Mouse (Mus musculus) neural tube, embryonic 11.5 days (tissue): ENCODE results near the gene Ifna2. TPM values are rescaled to one million over a fixed set of nuclear protein-coding genes. Genes with fewer than 3 reads are reported as not detected.

Experiments used
- ATAC-seq: fragments of 200-750 bp; cut with Nextera tagmentation; 2 replicates; pipeline ENCODE4 v1.8.0; 2017; ENCODE audit warnings: moderate number of reproducible peaks, mild to moderate bottlenecking, moderate TSS enrichment, moderate library complexity; ENCODE audit not compliant: insufficient read depth, low FRiP score, low TSS enrichment
- DNase-seq: peaks from one replicate; pipeline ENCODE4 v3.0.0-alpha.2; 2015; ENCODE audit warnings: low spot score
- H3K27ac ChIP-seq: fragments of 300-500 bp; sonication (generic); 2 replicates; pipeline ENCODE4 v1.5.1; 2014; ENCODE audit warnings: low read depth, mild to moderate bottlenecking, low read length
- H3K27me3 ChIP-seq: fragments of 300-500 bp; sonication (generic); 2 replicates; pipeline ENCODE4 v1.6.1; 2014; ENCODE audit warnings: mild to moderate bottlenecking, low read length, mixed read lengths; ENCODE audit not compliant: control insufficient read depth, insufficient read depth
- H3K36me3 ChIP-seq: fragments of 300-500 bp; sonication (generic); 2 replicates; pipeline ENCODE4 v1.6.1; 2014; ENCODE audit warnings: mild to moderate bottlenecking, low read length, moderate library complexity, mixed read lengths; ENCODE audit not compliant: control insufficient read depth, insufficient read depth
- H3K4me1 ChIP-seq: fragments of 300-500 bp; sonication (generic); 2 replicates; pipeline ENCODE4 v1.6.1; 2014; ENCODE audit warnings: low read length, mixed read lengths; ENCODE audit not compliant: control insufficient read depth, insufficient read depth
- H3K4me2 ChIP-seq: fragments of 300-500 bp; sonication (generic); 2 replicates; pipeline ENCODE4 v1.6.1; 2014; ENCODE audit warnings: low read depth, mild to moderate bottlenecking, moderate library complexity
- H3K4me3 ChIP-seq: fragments of 300-500 bp; sonication (generic); 2 replicates; pipeline ENCODE4 v1.5.1; 2014; ENCODE audit warnings: low read depth, low read length
- H3K9ac ChIP-seq: fragments of 300-500 bp; sonication (generic); 2 replicates; pipeline ENCODE4 v1.6.1; 2014; ENCODE audit warnings: mild to moderate bottlenecking, low read length
- H3K9me3 ChIP-seq: fragments of 300-500 bp; sonication (generic); 2 replicates; pipeline ENCODE4 v1.6.1; 2016; ENCODE audit warnings: low read length; ENCODE audit not compliant: control insufficient read depth
- WGBS: fragments of 180-500 bp; shearing (Covaris S2); extraction: QIAGEN DNeasy Blood & Tissue Kit; methylation state at CpG from one replicate; pipeline ENCODE4 v1.1.7; 2014; 5-methylcytosine and 5-hydroxymethylcytosine counted together
- polyA plus RNA-seq: library from polyadenylated mRNA; unstranded; fragments of >200 nt; fragmentation: Nextera tagmentation; extraction: Ambion mirVana; gene quantifications from 2 replicates; pipeline ENCODE4 v1.2.1, GENCODE M21; 2014

Gene Ifna2
- polyA plus RNA-seq, 1 experiment from 2014 or later: not detected

DNA sequence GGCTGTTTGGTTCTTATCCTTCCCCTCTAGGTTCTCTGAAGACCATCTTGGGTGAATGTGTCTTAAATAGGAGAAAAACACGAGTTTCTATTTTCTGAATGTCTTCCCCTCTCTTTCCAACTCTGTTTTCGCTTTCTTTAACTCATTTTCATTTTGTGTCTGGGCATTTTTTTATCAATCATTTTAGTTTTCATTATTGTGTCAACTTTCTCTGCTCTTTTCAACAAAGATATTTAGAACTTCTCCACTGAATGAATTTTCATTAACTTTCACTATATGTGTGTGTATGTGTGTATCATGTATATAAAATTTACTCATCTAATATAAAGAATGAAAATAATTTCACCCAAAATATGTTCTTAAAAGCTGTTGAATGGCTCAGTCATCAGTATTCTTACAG is 7.5 kb upstream of the Ifna2 start, which contains the start of gene Ifnab:
TSS of gene Ifnab (minus strand) at position 101 of the 400 bp plus-strand sequence.
- Histone ChIP-seq H3K4me1 (no peaks in the 10 kb centered on the region), H3K9me3 (no peaks in the 10 kb centered on the region), H3K27me3 (no peaks in the 10 kb centered on the region), H3K4me2 (no peak within 1 kb of the TSS), H3K4me3 (no peak within 1 kb of the TSS), H3K36me3 (no peaks in the 10 kb centered on the region), H3K27ac (no peak within 1 kb of the TSS), H3K9ac (no peak within 1 kb of the TSS)
- WGBS: 66% methylated on average over 2 of the region's 2 CpGs
- no peak for DNase-seq
- no peak for ATAC-seq

DNA sequence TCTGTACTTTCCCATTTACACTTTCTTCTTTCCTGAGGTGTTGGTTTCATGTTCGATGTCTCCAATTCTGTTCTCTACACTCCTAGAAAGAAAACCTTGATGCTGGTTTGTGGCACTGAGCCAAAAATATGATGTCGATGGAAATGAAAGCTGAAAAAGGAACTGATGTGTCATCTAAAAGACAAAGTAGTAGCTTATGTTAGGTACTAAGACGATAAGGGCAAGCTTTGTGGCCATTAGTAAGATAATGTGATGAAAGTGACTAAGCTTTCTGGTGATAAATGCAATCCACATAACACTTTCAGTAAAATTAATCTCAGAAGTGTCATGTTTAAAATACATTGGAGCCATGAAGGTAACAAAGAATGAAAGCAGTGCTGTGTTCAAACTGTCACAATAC is 2.4 kb downstream of the Ifna2 start:
- Histone ChIP-seq H3K4me2 (no peak overlapping the region), H3K36me3 (no peaks in the 10 kb centered on the region), H3K9ac (no peak overlapping the region), H3K27me3 (no peaks in the 10 kb centered on the region), H3K9me3 (no peaks in the 10 kb centered on the region), H3K27ac (no peak overlapping the region), H3K4me3 (no peak overlapping the region), H3K4me1 (no peaks in the 10 kb centered on the region)
- DNase-seq (no peak), ATAC-seq (no peak)
- 84% methylated on average over 3 of the region's 3 CpGs for WGBS

DNA sequence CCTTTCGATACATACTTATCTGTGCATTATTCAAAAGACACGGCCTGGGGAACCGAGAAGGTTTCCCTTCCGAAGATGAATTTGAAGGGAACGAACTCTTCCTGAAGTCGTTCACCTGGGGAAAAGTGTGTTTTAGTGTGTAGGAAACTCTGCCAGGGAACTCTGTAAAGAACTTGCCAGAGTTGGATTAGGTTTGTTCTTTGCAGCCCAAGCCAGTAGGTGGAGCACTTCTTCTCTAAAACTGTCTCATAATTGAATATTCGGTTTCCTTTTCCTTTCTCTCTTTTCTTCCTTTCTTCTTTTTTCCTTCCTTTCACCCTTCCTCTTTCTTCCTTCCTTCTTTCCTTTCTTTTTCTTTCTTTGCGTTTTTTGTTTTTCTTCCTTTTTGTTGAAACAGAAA is 3.4 kb downstream of the Ifna2 start:
- Histone ChIP-seq H3K4me3 (no peak overlapping the region), H3K27ac (no peak overlapping the region), H3K9me3 (no peaks in the 10 kb centered on the region), H3K27me3 (no peaks in the 10 kb centered on the region), H3K4me2 (no peak overlapping the region), H3K9ac (no peak overlapping the region), H3K4me1 (no peaks in the 10 kb centered on the region), H3K36me3 (no peaks in the 10 kb centered on the region)
- no peak for ATAC-seq
- DNase-seq: peak; percentile 30
- WGBS: 52% methylated on average over 8 of the region's 8 CpGs

DNA sequence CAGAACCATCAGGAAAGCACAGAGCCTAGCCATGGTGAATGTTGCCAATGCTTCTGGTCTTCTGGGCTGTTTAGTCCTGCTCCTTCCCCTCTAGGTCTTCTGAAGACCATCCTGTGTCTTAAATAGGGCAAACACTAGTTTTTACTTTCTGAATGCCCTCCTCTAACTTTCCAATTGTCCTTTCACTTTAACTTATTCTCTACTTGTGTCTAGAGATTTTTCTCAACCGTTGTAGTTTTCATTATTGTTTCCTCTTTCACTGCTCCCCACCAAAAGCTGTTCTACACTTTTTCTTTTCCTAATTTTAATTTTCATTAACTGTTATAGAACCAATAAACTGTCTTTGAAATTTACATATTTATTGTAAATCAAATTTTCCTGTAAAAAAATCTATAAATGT is 6.9 kb downstream of the Ifna2 start, which contains the start of gene Ifna16:
TSS of gene Ifna16 (minus strand) at position 101 of the 400 bp plus-strand sequence.
- whole genome bisulfite sequencing: 89% methylated on average over 1 of the region's 1 CpGs
- no peak for ATAC-seq
- Histone ChIP-seq H3K9ac (no peak within 1 kb of the TSS), H3K4me1 (no peaks in the 10 kb centered on the region), H3K36me3 (no peaks in the 10 kb centered on the region), H3K4me2 (no peak within 1 kb of the TSS), H3K27ac (no peak within 1 kb of the TSS), H3K9me3 (no peaks in the 10 kb centered on the region), H3K27me3 (no peaks in the 10 kb centered on the region), H3K4me3 (no peak within 1 kb of the TSS)
- DNase-seq: no peak

DNA sequence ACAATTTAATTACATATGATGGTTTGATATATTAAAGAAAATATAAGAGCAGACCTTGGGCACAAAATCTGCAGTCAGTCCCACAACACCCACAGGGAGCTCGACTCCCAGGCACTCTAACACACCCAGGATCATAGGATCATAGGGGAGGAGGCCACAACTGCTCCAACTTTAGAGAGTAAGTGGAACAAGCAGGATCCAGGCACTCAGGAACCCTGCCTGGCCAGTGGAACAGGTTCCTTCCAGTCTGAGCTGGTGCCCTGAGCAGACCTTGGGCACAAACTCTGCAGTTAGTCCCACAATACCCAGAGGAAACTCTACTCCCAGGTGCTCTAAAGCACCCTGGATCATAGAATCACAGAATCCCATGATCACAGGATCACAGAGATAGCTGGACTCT is 28.3 kb downstream of the Ifna2 start:
- no peak for ATAC-seq
- no peaks in the 10 kb centered on the region for H3K36me3 ChIP-seq
- 61% methylated on average over 1 of the region's 1 CpGs for whole genome bisulfite sequencing

DNA sequence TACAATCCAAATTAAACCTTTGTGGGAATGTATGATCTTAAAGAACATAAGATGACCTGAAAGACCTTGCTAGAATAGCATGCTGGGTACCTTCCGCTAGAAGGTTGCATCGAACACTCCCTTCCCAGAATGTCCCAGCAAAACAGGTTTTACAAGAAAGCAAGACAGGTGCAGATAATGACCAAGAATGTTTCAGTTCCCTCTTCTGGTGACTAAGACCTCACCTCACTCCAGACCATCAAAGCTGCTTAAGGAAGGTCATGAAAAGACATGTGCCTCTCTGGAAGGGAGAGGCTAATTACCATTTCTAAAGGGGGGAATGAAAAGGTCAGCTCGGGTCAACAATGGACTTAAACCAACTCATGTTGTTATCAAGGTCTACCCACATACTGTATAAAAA is 30.1 kb downstream of the Ifna2 start:
- no peaks in the 10 kb centered on the region for H3K4me1 ChIP-seq
- ATAC-seq: no peak
- no peak for DNase-seq
- H3K4me3 ChIP-seq: no peak overlapping the region
- WGBS: 83% methylated on average over 3 of the region's 3 CpGs
- no peaks in the 10 kb centered on the region for H3K9me3 ChIP-seq
- no peak overlapping the region for H3K4me2 ChIP-seq
- H3K36me3 ChIP-seq: no peaks in the 10 kb centered on the region
- no peak overlapping the region for H3K9ac ChIP-seq
- no peak overlapping the region for H3K27ac ChIP-seq
- H3K27me3 ChIP-seq: no peaks in the 10 kb centered on the region

More for the DNA sequence above, 28.3 kb downstream of the Ifna2 start:
- no peak overlapping the region for H3K4me2 ChIP-seq
- H3K4me1 ChIP-seq: no peaks in the 10 kb centered on the region
- no peak overlapping the region for H3K4me3 ChIP-seq
- H3K27ac ChIP-seq: no peak overlapping the region
- no peak overlapping the region for H3K9ac ChIP-seq
- no peaks in the 10 kb centered on the region for H3K27me3 ChIP-seq
- no peak for DNase-seq
- no peaks in the 10 kb centered on the region for H3K9me3 ChIP-seq

DNA sequence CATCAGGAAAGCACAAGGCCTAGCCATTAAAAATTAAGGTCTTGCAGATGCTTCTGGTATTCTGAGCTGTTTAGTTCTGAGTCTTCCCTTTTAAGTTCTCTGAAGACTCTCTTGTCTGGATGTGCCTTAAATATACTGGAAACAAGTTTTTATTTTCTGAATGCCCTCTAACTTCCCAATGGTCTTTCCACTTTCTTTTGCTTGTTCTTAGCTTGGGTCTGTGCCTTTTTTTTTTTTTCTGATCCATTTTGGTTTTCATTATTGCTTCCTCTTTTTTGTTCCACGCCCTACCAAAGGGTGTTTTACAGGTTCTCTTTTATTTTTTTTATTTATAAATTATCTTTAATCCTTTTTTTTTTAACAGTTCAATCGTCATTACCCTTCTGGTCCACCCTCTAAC is 39.4 kb downstream of the Ifna2 start, which contains the start of gene Ifna13:
TSS of gene Ifna13 (minus strand) at position 101 of the 400 bp plus-strand sequence.
- H3K4me2 ChIP-seq: no peak within 1 kb of the TSS
- ATAC-seq: no peak
- WGBS: 48% methylated on average over 2 of the region's 2 CpGs

DNA sequence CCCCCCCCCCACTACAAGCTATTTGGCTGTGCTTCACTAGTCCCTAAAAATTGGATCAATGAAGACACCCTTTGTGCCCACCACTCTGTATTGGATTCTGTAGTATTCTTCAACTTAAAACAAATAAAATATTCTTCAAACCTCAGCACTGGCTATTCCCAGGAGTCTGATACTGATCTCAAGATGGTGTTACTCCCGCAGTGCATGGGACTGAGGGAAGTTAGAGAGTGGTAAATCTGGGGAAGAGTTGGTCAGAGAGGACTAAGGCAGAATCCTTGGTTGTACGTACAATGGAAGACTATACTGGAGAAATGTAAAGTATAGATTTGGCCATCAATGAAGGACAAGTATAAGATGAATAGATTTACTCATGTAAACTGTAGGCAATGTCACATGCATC is 41.2 kb downstream of the Ifna2 start:
- no peak overlapping the region for H3K4me2 ChIP-seq
- WGBS: 35% methylated on average over 2 of the region's 2 CpGs
- no peak overlapping the region for H3K4me3 ChIP-seq
- H3K27ac ChIP-seq: no peak overlapping the region
- H3K9ac ChIP-seq: no peak overlapping the region
- H3K9me3 ChIP-seq: no peaks in the 10 kb centered on the region
- H3K4me1 ChIP-seq: no peaks in the 10 kb centered on the region
- no peaks in the 10 kb centered on the region for H3K27me3 ChIP-seq
- ATAC-seq (no peak), DNase-seq (no peak)
- H3K36me3 ChIP-seq: no peaks in the 10 kb centered on the region

More for the DNA sequence above, 39.4 kb downstream of the Ifna2 start, which contains the start of gene Ifna13:
- no peaks in the 10 kb centered on the region for H3K36me3 ChIP-seq
- H3K27ac ChIP-seq: no peak within 1 kb of the TSS
- H3K4me3 ChIP-seq: no peak within 1 kb of the TSS
- DNase-seq: no peak
- no peak within 1 kb of the TSS for H3K9ac ChIP-seq
- H3K4me1 ChIP-seq: no peaks in the 10 kb centered on the region
- H3K27me3 ChIP-seq: no peaks in the 10 kb centered on the region
- H3K9me3 ChIP-seq: no peaks in the 10 kb centered on the region

DNA sequence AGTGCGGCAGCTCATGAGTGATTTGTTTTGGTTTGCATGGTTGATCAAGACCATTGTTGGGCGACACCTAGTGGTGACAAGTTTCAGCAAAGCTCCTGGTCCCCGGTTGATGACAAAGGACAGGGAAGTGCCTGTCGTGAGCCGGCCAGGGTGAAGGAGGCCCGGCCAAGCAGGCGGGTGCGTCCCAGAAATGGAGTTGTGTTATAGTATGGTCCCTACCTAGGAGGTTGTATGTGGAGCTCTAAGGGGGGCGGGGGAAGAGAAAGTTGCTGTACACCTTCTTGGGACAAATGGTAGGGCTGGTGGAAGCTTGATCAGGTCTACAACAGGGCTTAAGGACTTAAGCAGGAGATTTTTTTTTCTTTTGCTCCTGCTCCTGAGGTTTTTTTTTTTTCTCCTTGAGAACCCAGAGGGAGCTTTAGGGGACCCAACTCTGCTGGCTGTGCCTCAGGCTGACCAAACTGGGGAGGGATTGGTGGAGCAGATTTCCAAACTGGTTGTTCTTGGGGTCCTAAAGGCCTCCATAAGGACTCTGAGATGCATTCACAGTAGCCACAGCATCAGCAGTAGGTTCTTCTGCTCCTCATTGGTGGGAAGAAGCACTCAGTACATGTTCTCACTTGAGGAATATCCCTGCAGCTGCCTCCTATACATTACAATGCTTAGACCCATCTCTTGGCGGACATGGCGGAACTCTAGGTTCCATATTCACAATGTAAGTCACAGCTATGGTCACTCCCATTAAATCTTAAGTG is 42.5 kb downstream of the Ifna2 start:
- 22% methylated on average over 11 of the region's 11 CpGs for WGBS
- ATAC-seq (peak; percentile 95), DNase-seq (peak; percentile 87)
- H3K9me3 ChIP-seq: no peaks in the 10 kb centered on the region
- no peak overlapping the region for H3K4me3 ChIP-seq
- no peaks in the 10 kb centered on the region for H3K4me1 ChIP-seq
- no peak overlapping the region for H3K4me2 ChIP-seq
- no peak overlapping the region for H3K27ac ChIP-seq
- no peaks in the 10 kb centered on the region for H3K36me3 ChIP-seq
- no peak overlapping the region for H3K9ac ChIP-seq
- no peaks in the 10 kb centered on the region for H3K27me3 ChIP-seq
